Mouse (Mus musculus): Measurements from ENCODE around the gene Abcd1.

DNA sequence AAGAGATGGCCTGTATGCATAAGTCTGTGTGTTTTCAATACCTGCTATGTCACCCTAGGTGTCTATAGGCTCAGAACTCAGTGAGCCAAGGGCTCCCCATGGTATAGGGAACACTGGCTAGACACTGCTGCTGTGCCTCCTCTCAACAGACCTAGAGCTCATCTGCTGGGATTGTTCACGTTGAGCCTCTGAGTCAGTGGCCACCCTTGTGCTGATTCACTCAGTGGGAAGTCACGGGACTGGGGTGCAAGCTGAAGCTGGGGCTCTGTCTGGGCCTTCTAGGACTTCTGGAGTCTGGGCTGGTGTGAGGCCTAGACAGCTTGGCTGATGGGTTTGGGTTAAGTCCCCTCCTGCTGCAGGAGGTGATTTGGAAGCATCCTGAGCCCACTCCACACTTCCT is 41.2 kb upstream of the Abcd1 start:
- TF ChIP-seq POLR2A (IDR thresholded peaks at IDR 0.05; ENCODE audit: insufficient read length, low read depth), result no peak
- no peak for TF ChIP-seq MYOG (IDR thresholded peaks at IDR 0.05; ENCODE audit: control insufficient read depth in 1 of 3, insufficient read depth in 1 of 3, insufficient read length in 2 of 3, low read depth in 2 of 3)
- no peak for TF ChIP-seq POLR2AphosphoS2 (IDR thresholded peaks at IDR 0.05; ENCODE audit: insufficient read length, low read depth)
- TF ChIP-seq MAX (IDR thresholded peaks at IDR 0.05; ENCODE audit: low read depth), result no peak
- no peak for TF ChIP-seq E2F4 (IDR thresholded peaks at IDR 0.05; ENCODE audit: insufficient read depth)
- TF ChIP-seq CEBPB (IDR thresholded peaks at IDR 0.05; ENCODE audit: insufficient read depth, poor library complexity, severe bottlenecking), result no peak
- TF ChIP-seq TCF3 (IDR thresholded peaks at IDR 0.05; ENCODE audit: insufficient read length, low read depth), result no peak
- no peak for TF ChIP-seq TCF12 (IDR thresholded peaks at IDR 0.05; ENCODE audit: insufficient read depth, poor library complexity, severe bottlenecking)
- no peak for TF ChIP-seq MYOD1 (IDR thresholded peaks at IDR 0.05; ENCODE audit: control insufficient read depth in 1 of 3, insufficient read length in 2 of 3, low read depth in 2 of 3)
- peak; percentile 35 for TF ChIP-seq USF1 (IDR thresholded peaks at IDR 0.05; ENCODE audit: low read depth)
- no peak for TF ChIP-seq SRF (IDR thresholded peaks at IDR 0.05; ENCODE audit: control insufficient read depth, insufficient read length, low read depth)
- no peak for TF ChIP-seq REST (IDR thresholded peaks at IDR 0.05; ENCODE audit: insufficient read depth, insufficient read length)
